Mouse (Mus musculus) limb, embryonic 10.5 days (tissue): ENCODE measurements at regions not wholly inside any gene's neighbourhood (a gene's known extent, or its start where the extent isn't known, plus 50 kb on each side); places are given as distances from the start of the nearest gene placed in this dataset.
"Not testable (repeated sequence)": the region's sequence is repeated elsewhere in the genome, so short reads cannot be mapped to it uniquely, and the experiment has no call there.

ENCODE experiments used
- DNase-seq: peaks from one replicate; pipeline ENCODE4 v3.0.0-alpha.2; 2017; ENCODE audit warnings: low spot score
- H3K27ac ChIP-seq: fragments of 300-500 bp; sonication (generic); 2 replicates; pipeline ENCODE4 v1.5.1; 2016; ENCODE audit warnings: mild to moderate bottlenecking
- H3K27me3 ChIP-seq: fragments of 300-500 bp; sonication (generic); 2 replicates; pipeline ENCODE4 v1.6.1; 2016; ENCODE audit warnings: low read depth, mild to moderate bottlenecking; ENCODE audit not compliant: poor library complexity, severe bottlenecking
- H3K36me3 ChIP-seq: fragments of 300-500 bp; sonication (generic); 2 replicates; pipeline ENCODE4 v1.6.1; 2016; ENCODE audit warnings: mild to moderate bottlenecking, moderate library complexity
- H3K4me1 ChIP-seq: fragments of 300-500 bp; sonication (generic); 2 replicates; pipeline ENCODE4 v1.6.1; 2016
- H3K4me3 ChIP-seq: fragments of 300-500 bp; sonication (generic); 2 replicates; pipeline ENCODE4 v1.5.1; 2016; ENCODE audit warnings: mild to moderate bottlenecking, moderate library complexity
- H3K9me3 ChIP-seq: fragments of 300-500 bp; sonication (generic); replicated peaks from 2 replicates; pipeline ENCODE4 v1.6.1; 2016; ENCODE audit warnings: mild to moderate bottlenecking
- WGBS: fragments of 180-500 bp; shearing (Covaris S2); methylation state at CpG from one replicate; pipeline ENCODE4 v1.1.7; 2016; 5-methylcytosine and 5-hydroxymethylcytosine counted together

DNA sequence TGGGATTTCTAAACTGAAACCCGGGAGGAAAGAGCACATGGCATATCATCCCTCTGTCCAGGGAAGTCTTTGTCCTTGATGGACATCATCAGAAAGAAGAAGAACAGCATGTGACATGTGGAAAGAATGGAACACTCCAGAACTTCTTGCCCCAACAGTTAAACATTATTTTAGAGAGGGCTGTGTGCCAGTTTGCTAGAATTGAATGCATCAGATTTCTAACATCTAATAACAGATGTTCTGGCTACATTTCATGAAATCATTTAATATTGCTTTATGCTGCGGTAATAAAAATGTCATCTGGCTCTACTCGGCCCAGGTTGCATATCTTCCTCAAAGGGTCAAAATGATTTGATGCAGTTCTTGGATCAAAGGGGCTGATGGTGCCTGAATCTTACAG is 140.4 kb downstream of the Rdh14 start:
- no peak for DNase-seq
- H3K4me3 ChIP-seq: no peak overlapping the region
- no peaks in the 10 kb centered on the region for H3K9me3 ChIP-seq
- H3K36me3 ChIP-seq: no peaks in the 10 kb centered on the region
- WGBS: 92% methylated on average over 3 of the region's 3 CpGs
- no peaks in the 10 kb centered on the region for H3K27me3 ChIP-seq
- H3K27ac ChIP-seq: no peak overlapping the region
- no peaks in the 10 kb centered on the region for H3K4me1 ChIP-seq

DNA sequence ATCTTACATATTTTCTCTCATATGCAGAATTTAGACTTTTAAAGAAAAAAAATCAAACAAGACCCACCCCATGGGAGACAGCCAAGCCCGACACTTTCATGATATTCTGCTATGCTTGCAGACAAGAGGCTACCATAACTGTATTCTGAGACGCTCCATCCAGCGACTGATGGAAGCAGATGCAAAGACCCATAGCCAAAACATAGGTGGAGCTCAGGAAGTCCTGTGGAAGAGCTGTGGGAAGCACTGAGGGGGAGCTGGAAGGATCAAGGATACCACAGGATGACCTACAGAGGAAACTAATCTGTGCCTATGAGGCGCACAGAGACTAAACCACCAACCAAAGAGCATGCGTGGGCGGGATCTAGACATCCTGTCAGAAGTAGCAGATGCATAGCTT is 143.4 kb downstream of the Rdh14 start:
- Histone ChIP-seq H3K36me3 (no peaks in the 10 kb centered on the region), H3K9me3 (no peaks in the 10 kb centered on the region), H3K27me3 (no peaks in the 10 kb centered on the region), H3K4me3 (no peak overlapping the region), H3K27ac (no peak overlapping the region), H3K4me1 (no peaks in the 10 kb centered on the region)
- 90% methylated on average over 6 of the region's 6 CpGs for WGBS
- no peak for DNase-seq

DNA sequence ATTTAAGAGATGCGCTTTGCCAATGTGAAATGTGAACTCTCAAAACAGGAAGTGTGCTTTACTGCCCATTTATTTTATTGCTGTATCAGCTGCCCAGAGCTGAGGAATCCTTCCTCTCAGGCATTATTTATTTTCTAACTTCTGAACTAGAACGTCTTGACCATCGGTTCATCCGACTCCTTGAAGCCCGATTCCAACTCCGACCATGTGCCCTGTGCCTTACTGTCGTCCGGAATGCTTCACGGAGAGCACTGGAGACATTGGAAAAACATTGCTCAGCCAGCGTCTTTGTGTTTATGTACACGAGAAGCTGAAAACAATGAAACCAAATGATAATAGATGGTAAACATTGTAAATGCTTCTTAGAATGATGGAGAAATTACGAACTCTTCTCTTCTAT is 145.7 kb downstream of the Rdh14 start:
- H3K4me3 ChIP-seq: no peak overlapping the region
- H3K4me1 ChIP-seq: no peaks in the 10 kb centered on the region
- H3K9me3 ChIP-seq: no peaks in the 10 kb centered on the region
- H3K27ac ChIP-seq: no peak overlapping the region
- WGBS: 83% methylated on average over 12 of the region's 12 CpGs
- no peaks in the 10 kb centered on the region for H3K27me3 ChIP-seq
- no peak for DNase-seq
- H3K36me3 ChIP-seq: no peaks in the 10 kb centered on the region

DNA sequence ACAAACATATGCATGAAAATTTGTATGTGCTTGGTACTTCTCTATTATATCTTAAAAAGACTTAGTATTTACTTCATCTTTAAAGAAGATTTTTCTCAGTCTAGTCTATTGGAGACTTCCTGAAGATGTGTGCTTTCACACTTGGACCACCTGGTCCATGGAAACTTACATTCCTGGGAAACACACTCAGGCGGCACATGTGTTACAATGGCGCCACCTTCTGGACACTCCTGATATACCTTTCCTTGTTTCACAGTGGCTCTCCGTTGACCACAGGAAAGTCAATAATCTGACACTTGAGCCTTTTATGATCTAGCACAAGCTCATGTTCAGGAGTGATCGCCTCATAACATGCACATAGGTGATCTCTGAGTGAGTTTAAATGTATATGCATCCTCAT is 146.5 kb downstream of the Rdh14 start:
- peak; percentile 87 for DNase-seq
- no peaks in the 10 kb centered on the region for H3K9me3 ChIP-seq
- 2% methylated on average over 4 of the region's 4 CpGs for WGBS
- H3K27ac ChIP-seq: no peak overlapping the region
- no peaks in the 10 kb centered on the region for H3K4me1 ChIP-seq
- no peaks in the 10 kb centered on the region for H3K36me3 ChIP-seq
- no peak overlapping the region for H3K4me3 ChIP-seq
- no peaks in the 10 kb centered on the region for H3K27me3 ChIP-seq

DNA sequence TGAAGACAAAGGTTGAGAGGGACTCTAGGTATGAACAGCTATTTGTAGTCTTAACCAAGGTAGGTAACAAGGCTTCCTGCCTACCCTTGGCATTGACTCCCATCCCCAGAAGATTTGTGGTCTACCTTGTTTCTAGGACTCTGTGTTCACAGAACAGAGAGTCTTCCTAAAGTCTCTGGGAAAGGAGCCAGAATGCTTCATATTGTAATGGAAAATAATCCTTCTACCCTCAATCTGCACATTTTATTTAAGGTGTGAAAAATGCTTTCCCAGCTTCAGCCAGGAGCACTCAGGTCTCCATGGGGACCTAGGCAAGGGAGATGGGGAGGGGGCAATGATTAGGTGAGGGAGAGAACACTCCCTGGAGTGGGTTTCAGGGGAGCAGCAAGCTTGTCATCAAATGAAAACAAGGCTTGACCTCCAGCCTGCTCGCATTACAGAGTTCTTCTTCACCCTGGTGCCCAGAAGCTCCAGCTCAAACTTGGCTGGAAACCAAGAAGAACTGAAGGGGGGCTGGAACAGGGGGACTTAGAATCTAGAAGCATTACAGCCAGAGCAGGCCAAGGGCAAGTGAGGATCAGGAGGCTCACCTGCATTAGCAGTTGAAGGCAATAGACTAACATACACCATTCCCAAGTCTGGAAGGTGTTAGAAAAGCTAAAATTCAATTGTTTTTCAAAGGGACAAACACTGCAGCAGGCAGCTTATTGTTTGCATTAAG is 159.1 kb downstream of the Rdh14 start:
- Histone ChIP-seq H3K4me3 (no peak overlapping the region), H3K27ac (no peak overlapping the region), H3K27me3 (no peaks in the 10 kb centered on the region), H3K4me1 (no peaks in the 10 kb centered on the region), H3K9me3 (no peaks in the 10 kb centered on the region), H3K36me3 (no peaks in the 10 kb centered on the region)
- WGBS: 40% methylated on average over 1 of the region's 1 CpGs
- DNase-seq: no peak

DNA sequence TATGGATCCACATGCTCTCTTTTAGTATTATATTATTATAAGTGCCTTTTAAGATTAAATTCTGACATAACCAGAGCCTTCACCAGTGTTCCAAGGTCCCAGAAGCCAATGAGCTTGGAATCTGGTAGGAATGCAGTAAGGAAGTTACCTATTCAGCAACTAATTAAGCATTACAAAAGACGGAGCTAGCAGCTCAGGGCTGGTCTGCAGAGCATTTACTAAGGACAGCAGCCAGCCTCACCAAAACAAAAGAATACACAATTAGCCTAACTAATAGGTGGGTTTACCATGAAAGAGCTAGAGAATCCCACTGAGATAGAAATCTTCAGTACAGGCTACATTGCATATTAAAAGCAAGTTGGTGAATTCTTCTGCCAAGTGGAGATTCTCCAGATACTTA is 164.1 kb downstream of the Rdh14 start:
- DNase-seq, H3K4me1 ChIP-seq, H3K27ac ChIP-seq, H3K4me3 ChIP-seq, H3K27me3 ChIP-seq, H3K9me3 ChIP-seq, H3K36me3 ChIP-seq: not testable (repeated sequence)
- WGBS: 90% methylated on average over 1 of the region's 1 CpGs

DNA sequence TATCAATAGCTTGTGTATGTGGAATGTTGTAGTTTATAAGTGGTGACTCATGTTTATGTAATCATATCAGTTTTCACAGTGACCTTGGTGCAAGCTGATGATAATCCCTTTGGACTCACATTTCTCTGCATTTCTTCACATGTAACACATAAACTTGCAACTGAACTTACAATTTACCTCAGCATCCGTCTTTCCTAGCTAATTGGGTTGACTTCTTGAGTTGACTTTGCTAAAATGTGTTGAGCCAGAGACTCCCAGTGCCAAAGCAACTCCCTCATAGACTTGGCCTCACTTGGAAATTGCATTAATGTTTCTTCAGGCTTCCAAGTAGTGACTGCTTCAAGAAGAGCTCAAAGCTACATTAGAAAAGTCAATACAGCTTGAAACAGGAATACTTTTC is 172.4 kb downstream of the Rdh14 start:
- Histone ChIP-seq H3K4me3 (no peak overlapping the region), H3K4me1 (no peaks in the 10 kb centered on the region), H3K36me3 (no peaks in the 10 kb centered on the region), H3K27me3 (no peaks in the 10 kb centered on the region), H3K27ac (no peak overlapping the region), H3K9me3 (no peaks in the 10 kb centered on the region)
- DNase-seq: no peak
- 74% methylated on average over 1 of the region's 1 CpGs for WGBS

DNA sequence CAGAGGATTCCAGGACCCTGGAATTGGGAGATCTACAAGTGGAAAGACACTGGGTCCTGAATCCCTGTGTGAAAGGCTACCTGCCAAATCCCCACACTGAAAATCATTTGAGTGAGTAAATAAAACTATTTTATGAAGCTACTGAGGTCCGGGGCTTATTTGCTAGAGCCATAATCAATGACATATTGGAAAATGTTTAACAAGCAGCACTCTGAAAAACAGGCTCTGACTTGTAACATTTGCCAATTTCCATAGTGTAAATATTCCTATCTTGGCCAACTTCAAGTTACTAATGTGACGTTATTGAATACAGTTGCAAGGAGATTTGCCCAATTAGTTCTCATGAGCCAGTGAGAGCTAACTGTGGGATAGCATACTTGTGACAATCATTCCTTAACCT is 177.3 kb downstream of the Rdh14 start:
- H3K4me3 ChIP-seq: no peak overlapping the region
- no peaks in the 10 kb centered on the region for H3K36me3 ChIP-seq
- DNase-seq: no peak
- H3K9me3 ChIP-seq: no peaks in the 10 kb centered on the region
- peaks cover 13% of the 10 kb centered on the region for H3K4me1 ChIP-seq
- H3K27ac ChIP-seq: no peak overlapping the region
- no peaks in the 10 kb centered on the region for H3K27me3 ChIP-seq
- WGBS: 91% methylated on average over 2 of the region's 2 CpGs

DNA sequence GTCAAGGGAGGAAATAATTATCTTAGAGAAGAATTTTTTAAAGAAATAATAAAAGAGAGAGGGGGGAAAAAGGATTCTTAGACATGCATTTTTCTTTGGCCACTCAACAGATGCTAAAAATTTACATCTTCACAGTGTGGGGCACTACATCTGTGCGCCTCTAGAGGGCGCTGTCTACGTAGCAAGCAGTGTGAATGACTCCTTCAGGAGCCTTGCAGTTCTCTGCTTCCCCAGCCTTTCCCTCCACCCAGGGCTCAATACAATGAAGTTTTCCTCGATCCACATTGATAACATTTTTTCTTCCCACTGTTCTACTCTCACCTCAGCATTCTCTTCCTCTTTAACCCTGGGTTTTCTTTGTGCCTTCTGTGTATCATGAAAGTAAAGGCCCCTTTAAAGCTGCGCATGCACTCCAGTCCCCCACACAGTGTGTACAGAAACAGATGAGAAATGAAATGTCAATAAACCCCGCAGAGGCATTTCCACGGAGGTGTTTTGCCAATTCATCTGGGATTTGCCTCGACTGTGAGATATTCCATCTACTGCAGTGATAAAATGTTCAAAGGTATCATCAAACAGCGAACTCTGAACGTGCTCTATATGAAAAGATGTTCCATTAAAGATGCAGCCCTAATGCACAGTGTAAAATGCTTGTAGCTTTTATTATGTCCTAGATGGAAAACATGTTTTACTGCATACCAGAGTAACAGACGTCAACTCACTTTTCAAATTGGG is 181.2 kb downstream of the Rdh14 start:
- peaks cover 23% of the 10 kb centered on the region for H3K4me1 ChIP-seq
- DNase-seq: peak; percentile 41
- WGBS: 46% methylated on average over 11 of the region's 11 CpGs
- no peaks in the 10 kb centered on the region for H3K9me3 ChIP-seq
- H3K36me3 ChIP-seq: no peaks in the 10 kb centered on the region
- H3K27me3 ChIP-seq: no peaks in the 10 kb centered on the region
- peak overlapping the region; percentile 79 for H3K27ac ChIP-seq
- H3K4me3 ChIP-seq: no peak overlapping the region

DNA sequence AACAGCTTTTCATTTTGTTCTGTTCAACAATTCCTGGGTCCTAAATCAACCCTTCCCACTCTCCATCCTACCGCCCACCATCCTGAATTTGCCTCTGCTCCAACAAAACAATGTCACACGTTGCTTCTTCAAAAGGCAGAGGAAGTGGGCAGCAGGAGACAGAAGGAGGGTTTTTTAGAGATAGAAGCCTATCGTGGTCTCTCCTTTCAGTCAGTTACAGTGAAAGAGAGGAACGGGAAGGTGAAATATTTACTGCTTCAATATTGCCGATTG is 181.7 kb downstream of the Rdh14 start:
- Histone ChIP-seq H3K9me3 (no peaks in the 10 kb centered on the region), H3K4me1 (peaks cover 23% of the 10 kb centered on the region), H3K36me3 (no peaks in the 10 kb centered on the region), H3K4me3 (no peak overlapping the region), H3K27ac (peak overlapping the region; percentile 79), H3K27me3 (no peaks in the 10 kb centered on the region)
- WGBS: 36% methylated on average over 5 of the region's 5 CpGs
- no peak for DNase-seq

DNA sequence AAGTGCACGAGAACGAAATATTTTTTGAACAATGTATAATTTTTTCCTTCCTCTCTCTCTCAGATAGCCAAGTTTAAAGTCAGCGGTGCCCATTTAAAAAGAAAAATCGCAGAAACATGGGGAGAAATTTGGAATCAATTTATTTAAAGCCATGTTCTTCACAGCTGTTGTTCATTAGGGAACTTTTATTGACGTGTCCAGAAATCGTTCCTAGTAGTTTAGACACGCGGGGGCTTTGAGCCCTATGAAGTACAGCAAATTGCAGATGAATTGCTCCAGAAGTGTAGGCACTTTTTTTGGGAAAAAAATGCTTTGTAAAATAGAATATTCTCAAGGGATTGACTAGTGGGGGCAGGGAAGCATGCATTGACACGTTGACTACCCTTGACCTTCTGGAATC is 182.8 kb downstream of the Rdh14 start:
- Histone ChIP-seq H3K27ac (peak overlapping the region; percentile 50), H3K9me3 (no peaks in the 10 kb centered on the region), H3K4me3 (no peak overlapping the region), H3K4me1 (peaks cover 23% of the 10 kb centered on the region), H3K36me3 (no peaks in the 10 kb centered on the region), H3K27me3 (no peaks in the 10 kb centered on the region)
- 31% methylated on average over 9 of the region's 9 CpGs for WGBS
- DNase-seq: no peak

DNA sequence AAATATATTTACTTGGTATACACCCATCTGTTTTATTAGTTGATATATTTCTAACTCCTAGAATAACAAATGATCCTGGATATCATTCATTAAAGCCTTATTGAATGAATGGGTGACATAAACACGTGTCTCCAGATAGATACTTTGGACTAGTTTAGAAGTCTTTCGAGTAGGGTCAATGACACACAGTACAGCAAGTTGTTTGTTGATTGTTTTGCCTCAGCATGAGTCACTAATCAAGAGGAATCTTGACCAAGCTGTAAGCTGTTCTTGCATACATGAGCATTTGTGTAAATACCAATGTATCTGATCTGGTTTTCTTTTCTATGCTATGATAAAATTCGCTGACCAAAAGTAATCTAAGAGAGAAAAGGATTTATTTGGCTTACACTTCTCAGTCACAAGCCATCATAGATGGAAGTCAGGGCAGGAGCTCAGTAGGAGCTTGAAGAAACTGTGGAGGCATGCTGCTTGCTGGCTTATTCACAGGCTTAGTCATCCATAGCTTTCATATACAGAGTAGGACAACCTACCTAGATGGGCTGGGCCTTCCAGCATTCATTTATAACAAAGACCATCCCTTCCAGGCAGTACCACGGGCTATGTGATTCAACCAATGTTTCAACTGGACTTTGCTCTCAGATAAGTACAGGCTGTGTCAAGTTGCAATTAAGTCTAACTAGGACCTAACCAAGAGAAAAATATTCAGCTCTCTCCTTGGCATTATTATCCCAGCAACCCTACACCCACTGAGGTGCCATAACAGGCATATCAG is 192.5 kb downstream of the Rdh14 start:
- 82% methylated on average over 4 of the region's 4 CpGs for WGBS

DNA sequence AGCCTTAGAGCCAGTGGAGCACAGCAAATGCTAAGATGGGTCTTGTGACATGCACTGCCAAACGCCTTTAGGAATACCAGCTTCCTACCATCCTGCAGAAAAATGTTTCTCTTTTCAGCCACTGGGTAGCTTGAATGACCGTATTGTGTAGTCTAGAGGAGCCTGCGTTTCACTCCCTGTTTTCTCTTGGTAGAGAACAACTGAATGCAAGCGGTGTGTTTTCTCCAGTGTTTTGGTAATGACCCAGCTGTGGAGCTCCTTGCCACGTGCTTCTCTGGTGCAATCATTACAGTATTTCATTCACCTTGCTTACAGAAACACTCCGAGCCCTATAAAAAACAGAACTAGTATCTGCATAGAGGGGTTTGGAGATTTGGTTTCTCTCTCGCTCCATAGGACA is 193.5 kb downstream of the Rdh14 start:
- 76% methylated on average over 7 of the region's 7 CpGs for WGBS

More for the DNA sequence above, 192.5 kb downstream of the Rdh14 start:
- Histone ChIP-seq H3K36me3 (no peaks in the 10 kb centered on the region), H3K9me3 (no peaks in the 10 kb centered on the region), H3K4me1 (no peaks in the 10 kb centered on the region), H3K4me3 (no peak overlapping the region), H3K27me3 (no peaks in the 10 kb centered on the region), H3K27ac (no peak overlapping the region)
- DNase-seq: no peak

More for the DNA sequence above, 193.5 kb downstream of the Rdh14 start:
- no peak for DNase-seq
- H3K36me3 ChIP-seq: no peaks in the 10 kb centered on the region
- no peaks in the 10 kb centered on the region for H3K9me3 ChIP-seq
- no peak overlapping the region for H3K27ac ChIP-seq
- no peaks in the 10 kb centered on the region for H3K27me3 ChIP-seq
- no peaks in the 10 kb centered on the region for H3K4me1 ChIP-seq
- H3K4me3 ChIP-seq: no peak overlapping the region
